Mouse (Mus musculus) embryo, embryonic 10 days (tissue): ENCODE measurements around the gene Maoa.

Experiments
- DNase-seq: peaks from one replicate; pipeline ENCODE4 v3.0.0-alpha.2; 2015; ENCODE audit warnings: low spot score

Gene Maoa

DNA sequence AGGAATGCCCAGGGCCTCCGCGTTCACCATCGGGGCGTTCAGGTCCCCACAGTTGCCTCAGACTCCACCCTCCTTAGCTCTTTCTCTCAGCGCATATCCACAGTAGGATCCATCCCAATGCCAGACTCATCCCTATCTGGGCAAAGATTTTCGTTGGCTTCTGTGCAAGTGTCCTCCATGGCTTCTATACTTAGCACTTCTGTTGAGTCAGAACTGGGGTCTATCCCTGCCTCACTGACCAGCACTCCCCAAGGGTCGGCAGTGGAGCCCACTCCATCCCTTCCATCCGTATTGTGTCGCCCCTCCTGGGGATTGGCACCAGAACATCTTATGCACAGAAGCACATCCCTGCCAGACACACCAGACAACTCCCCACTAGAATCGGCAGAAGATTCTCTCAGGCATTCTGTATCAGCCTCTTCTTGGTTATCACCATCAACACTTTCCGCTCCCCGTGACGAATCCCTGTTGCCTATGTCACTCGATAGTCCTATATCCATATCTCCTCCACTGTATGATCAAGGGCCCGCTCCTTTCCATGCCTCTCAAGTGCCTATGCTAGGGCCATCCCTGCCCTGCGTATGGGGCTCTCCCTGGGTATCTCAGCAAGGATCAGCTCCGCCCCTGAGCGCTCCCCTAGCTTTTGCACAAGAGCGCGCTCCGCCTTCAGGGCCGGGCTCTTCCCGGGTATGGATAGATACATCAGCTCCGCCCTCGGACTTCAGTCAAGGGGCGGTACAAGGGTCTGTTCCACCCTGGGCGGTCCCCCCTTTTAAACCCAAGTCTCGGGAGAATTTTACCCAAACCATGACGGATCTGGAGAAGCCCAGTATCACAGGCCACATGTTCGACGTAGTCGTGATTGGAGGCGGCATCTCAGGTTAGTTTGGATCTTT, at the start of gene Maoa:
TSS of gene Maoa (plus strand) at position 665 of the 896 bp plus-strand sequence.
- peak; percentile 86 for DNase-seq

DNA sequence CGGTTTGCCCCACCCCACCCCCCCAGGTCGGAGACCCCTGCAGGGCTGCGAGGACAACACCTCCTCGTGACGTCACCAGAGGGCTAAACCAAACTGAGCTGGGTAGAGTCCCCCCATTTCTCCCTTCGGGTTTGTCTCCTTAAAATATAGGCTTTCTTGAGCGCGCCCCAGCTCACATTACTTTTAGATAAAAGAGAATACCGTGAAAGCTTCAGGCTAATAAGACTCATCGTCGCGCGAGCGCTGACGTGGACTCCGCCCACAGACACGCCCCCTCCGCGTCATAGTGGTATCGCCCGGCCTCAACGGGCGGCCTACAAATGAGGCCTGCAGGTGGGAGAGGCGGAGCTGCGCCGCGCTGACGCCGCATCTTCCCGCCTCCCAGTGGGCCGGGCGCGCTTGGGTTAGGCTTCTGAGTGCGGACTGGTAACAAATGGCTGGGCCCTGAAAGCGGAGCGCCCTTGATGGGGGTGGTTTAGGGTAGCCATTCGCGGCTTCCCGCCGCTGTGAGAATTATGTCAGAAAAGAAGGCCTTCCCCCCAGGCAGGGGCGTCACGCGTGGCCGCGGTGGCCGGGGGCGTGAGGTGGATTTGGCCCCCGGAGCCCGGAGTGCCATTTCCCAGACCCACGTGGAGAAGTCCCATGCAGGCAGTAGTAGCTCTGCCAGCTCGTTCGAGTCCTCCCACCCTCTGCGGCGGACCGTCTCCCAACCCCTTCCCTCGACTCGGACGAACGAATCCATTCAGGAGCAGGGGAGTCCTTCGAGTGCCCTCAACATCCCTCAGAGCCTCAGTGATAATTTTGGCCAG, 1.1 kb upstream of the Maoa start:
- DNase-seq: peak; percentile 86

- peak; percentile 8 for DNase-seq
Observed at GRCm38 (mm10) chrX:16656511-16656910, 37.0 kb downstream of the Maoa start.

DNA sequence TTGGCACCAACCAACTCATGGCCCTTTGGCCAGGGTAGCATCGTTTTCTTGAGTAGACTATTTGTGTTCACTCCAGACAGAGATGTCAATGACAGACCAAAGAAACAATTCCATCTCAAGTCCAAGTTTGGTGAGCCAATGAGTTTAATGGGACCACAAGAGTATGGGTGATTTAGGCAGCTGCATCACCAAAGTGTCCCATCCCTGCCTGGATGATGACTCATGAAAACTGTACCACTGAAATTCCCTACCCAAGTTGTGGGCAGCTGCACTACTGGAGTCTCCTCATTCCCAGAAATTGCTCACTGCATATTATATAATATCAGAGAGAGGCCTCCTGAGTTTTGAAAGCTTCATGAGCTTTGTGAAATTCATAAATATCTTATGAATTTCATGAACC, 86.6 kb downstream of the Maoa start:
- no peak for DNase-seq

DNA sequence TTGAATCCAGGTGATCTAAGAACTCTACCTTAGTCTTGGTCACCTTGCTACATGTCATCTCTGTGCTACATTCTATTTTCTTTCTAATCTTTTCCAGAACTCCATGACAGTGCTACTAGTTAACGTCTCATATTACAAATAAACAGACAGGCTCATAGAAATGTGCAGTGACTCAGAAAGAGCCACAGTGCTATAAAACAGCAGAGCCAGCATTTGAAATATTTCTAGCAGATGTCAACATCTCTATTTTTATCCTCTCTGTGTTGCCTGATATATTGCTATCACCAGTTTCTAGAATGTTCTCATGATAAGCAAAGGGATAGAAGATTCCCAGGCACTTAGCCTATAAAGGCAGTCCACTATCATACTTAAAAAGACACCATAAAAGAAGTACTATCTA, 94.5 kb downstream of the Maoa start:
- DNase-seq: no peak
